Mouse (Mus musculus) hindbrain, embryonic 16.5 days (tissue): ENCODE data around the gene Lysmd1. TPM values are rescaled to one million over a fixed set of nuclear protein-coding genes. Genes with fewer than 3 reads are reported as not detected.

Source experiments
- ATAC-seq: fragments of 200-750 bp; cut with Nextera tagmentation; 2 replicates; pipeline ENCODE4 v1.8.0; 2017; ENCODE audit warnings: moderate TSS enrichment, moderate library complexity
- H3K27ac ChIP-seq: fragments of 300-500 bp; sonication (generic); 2 replicates; pipeline ENCODE4 v1.5.1; 2014; ENCODE audit warnings: low read depth, mild to moderate bottlenecking, control low read depth, low read length, moderate library complexity
- H3K27me3 ChIP-seq: fragments of 300-500 bp; sonication (generic); replicated peaks from 2 replicates; pipeline ENCODE4 v1.6.1; 2014; ENCODE audit warnings: low read length; ENCODE audit not compliant: control insufficient read depth, insufficient read depth
- H3K36me3 ChIP-seq: fragments of 300-500 bp; sonication (generic); 2 replicates; pipeline ENCODE4 v1.6.1; 2014; ENCODE audit warnings: mild to moderate bottlenecking, low read length, moderate library complexity, mixed read lengths; ENCODE audit not compliant: control insufficient read depth, insufficient read depth
- H3K4me1 ChIP-seq: fragments of 300-500 bp; sonication (generic); 2 replicates; pipeline ENCODE4 v1.6.1; 2014; ENCODE audit warnings: low read depth, low read length; ENCODE audit not compliant: control insufficient read depth, insufficient read depth
- H3K4me2 ChIP-seq: fragments of 300-500 bp; sonication (generic); 2 replicates; pipeline ENCODE4 v1.6.1; 2014; ENCODE audit warnings: mild to moderate bottlenecking, low read length, control low read depth, moderate library complexity
- H3K4me3 ChIP-seq: fragments of 300-500 bp; sonication (generic); 2 replicates; pipeline ENCODE4 v1.5.1; 2014; ENCODE audit warnings: mild to moderate bottlenecking, low read length, control low read depth, moderate library complexity
- H3K9ac ChIP-seq: fragments of 300-500 bp; sonication (generic); 2 replicates; pipeline ENCODE4 v1.6.1; 2014; ENCODE audit warnings: low read depth, mild to moderate bottlenecking, control low read depth, low read length, moderate library complexity
- H3K9me3 ChIP-seq: fragments of 300-500 bp; sonication (generic); 2 replicates; pipeline ENCODE4 v1.6.1; 2014; ENCODE audit warnings: mild to moderate bottlenecking, low read length, moderate library complexity; ENCODE audit not compliant: control insufficient read depth
- WGBS: fragments of 180-500 bp; shearing (Covaris S2); extraction: QIAGEN DNeasy Blood & Tissue Kit; methylation state at CpG from one replicate; pipeline ENCODE4 v1.1.7; 2014; 5-methylcytosine and 5-hydroxymethylcytosine counted together
- polyA plus RNA-seq: library from polyadenylated mRNA; unstranded; fragments of >200 nt; fragmentation: Nextera tagmentation; extraction: Ambion mirVana; gene quantifications from 2 replicates; pipeline ENCODE4 v1.2.1, GENCODE M21; 2015

Gene Lysmd1
- polyA plus RNA-seq, 1 experiment from 2014 or later, result 51.9 TPM

- Histone ChIP-seq H3K36me3 (peaks cover 8% of the 10 kb centered on the region; the same call in 1 of the 2 replicates), H3K9me3 (no peaks in the 10 kb centered on the region), H3K27ac (no peak within 1 kb of the TSS), H3K4me1 (no peaks in the 10 kb centered on the region), H3K4me3 (no peak within 1 kb of the TSS), H3K4me2 (no peak within 1 kb of the TSS), H3K9ac (no peak within 1 kb of the TSS), H3K27me3 (no peaks in the 10 kb centered on the region)
- ATAC-seq, result peak; percentile 57; the same call in 1 of the 2 replicates
- 87% methylated on average over 10 of the region's 10 CpGs for WGBS
Measured at GRCm38 (mm10) chr3:95141952-95142616, 8.2 kb downstream of the Lysmd1 start, which contains the start of gene Tnfaip8l2. Gene Tnfaip8l2, minus strand, starts transcription at chr3:95142360.

DNA sequence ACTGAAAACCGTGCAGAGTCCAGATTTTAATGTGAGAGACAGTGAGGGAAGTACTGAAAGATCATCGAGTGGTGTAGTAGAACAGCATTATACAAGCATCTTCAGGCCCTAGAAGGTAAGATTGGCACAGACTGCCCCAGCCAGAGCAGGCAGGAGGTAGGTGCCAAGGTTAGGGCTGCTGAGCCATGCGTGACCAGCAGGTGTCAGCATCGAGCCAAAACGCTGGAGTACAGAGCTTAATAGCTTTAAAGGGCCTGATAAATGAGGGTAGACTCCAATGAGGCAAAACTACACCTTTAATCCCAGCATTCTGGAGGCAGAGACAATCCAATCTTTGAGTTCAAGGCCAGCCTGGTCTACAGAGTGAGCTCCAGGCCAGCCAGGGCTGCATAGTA, 8.7 kb downstream of the Lysmd1 start:
- Histone ChIP-seq H3K27me3 (no peaks in the 10 kb centered on the region), H3K27ac (no peak overlapping the region), H3K9ac (no peak overlapping the region), H3K36me3 (peaks cover 8% of the 10 kb centered on the region; the same call in 1 of the 2 replicates), H3K4me1 (no peaks in the 10 kb centered on the region), H3K4me3 (no peak overlapping the region), H3K4me2 (no peak overlapping the region), H3K9me3 (no peaks in the 10 kb centered on the region)
- WGBS, result 6% methylated on average over 5 of the region's 5 CpGs
- ATAC-seq, result peak; percentile 69; the same call in 1 of the 2 replicates

DNA sequence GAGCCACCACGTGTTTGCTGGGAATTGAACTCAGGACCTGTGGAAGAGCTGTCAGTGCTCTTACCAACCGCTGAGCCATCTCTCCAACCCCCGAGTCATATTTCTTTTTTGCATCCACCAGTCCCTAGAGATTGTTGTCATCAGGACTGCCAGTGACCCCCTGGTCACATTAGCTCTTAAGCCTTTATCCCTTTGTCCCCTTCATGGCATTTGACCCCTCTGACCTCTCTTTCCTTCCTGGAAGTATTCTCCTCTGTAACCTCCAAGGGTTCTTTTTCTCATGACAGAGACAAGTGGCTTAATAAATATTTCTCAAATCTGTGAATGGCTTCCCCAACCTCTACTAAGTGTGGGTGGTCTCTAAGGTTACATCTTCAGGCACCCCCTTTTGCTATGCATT, 14.0 kb downstream of the Lysmd1 start:
- Histone ChIP-seq H3K27me3 (no peaks in the 10 kb centered on the region), H3K27ac (no peak overlapping the region), H3K4me1 (no peaks in the 10 kb centered on the region), H3K36me3 (no peaks in the 10 kb centered on the region), H3K4me2 (no peak overlapping the region), H3K9me3 (no peaks in the 10 kb centered on the region), H3K4me3 (no peak overlapping the region), H3K9ac (no peak overlapping the region)
- ATAC-seq, result no peak
- WGBS, result 35% methylated on average over 3 of the region's 3 CpGs

DNA sequence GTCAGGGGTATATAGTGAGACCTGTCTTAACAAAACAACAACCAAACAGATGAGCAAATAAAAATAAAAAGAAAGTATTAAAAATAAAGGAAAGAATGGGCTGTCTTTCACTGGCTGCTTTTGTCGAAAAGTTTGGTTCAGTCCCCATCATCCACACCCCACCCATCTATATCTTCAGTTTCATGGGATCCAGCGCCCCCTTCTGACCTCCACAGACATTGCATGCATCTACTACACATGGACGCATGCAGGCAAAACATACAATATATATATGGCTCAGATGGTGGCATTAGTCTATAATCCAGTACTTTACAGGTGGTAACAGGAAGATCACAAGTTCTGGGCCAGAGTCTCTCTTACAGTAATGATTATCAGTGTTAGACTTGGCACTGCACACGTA, 20.0 kb downstream of the Lysmd1 start:
- 52% methylated on average over 4 of the region's 4 CpGs for WGBS
- no peak overlapping the region for H3K4me2 ChIP-seq
- ATAC-seq, result no peak

GRCm38 (mm10) chr3:95159511-95159986, 25.7 kb downstream of the Lysmd1 start:
- Histone ChIP-seq H3K27ac (peak overlapping the region; percentile 74), H3K36me3 (peaks cover 3% of the 10 kb centered on the region), H3K4me3 (peak overlapping the region; percentile 82), H3K9ac (peak overlapping the region; percentile 67), H3K9me3 (no peaks in the 10 kb centered on the region), H3K4me1 (peaks cover 33% of the 10 kb centered on the region), H3K4me2 (peak overlapping the region; percentile 77), H3K27me3 (no peaks in the 10 kb centered on the region)
- no peak for ATAC-seq
- 15% methylated on average over 8 of the region's 8 CpGs for WGBS

More for the DNA sequence above, 20.0 kb downstream of the Lysmd1 start:
- no peaks in the 10 kb centered on the region for H3K9me3 ChIP-seq
- no peak overlapping the region for H3K27ac ChIP-seq
- no peak overlapping the region for H3K9ac ChIP-seq
- no peaks in the 10 kb centered on the region for H3K27me3 ChIP-seq
- H3K4me1 ChIP-seq, result no peaks in the 10 kb centered on the region
- no peaks in the 10 kb centered on the region for H3K36me3 ChIP-seq
- no peak overlapping the region for H3K4me3 ChIP-seq

DNA sequence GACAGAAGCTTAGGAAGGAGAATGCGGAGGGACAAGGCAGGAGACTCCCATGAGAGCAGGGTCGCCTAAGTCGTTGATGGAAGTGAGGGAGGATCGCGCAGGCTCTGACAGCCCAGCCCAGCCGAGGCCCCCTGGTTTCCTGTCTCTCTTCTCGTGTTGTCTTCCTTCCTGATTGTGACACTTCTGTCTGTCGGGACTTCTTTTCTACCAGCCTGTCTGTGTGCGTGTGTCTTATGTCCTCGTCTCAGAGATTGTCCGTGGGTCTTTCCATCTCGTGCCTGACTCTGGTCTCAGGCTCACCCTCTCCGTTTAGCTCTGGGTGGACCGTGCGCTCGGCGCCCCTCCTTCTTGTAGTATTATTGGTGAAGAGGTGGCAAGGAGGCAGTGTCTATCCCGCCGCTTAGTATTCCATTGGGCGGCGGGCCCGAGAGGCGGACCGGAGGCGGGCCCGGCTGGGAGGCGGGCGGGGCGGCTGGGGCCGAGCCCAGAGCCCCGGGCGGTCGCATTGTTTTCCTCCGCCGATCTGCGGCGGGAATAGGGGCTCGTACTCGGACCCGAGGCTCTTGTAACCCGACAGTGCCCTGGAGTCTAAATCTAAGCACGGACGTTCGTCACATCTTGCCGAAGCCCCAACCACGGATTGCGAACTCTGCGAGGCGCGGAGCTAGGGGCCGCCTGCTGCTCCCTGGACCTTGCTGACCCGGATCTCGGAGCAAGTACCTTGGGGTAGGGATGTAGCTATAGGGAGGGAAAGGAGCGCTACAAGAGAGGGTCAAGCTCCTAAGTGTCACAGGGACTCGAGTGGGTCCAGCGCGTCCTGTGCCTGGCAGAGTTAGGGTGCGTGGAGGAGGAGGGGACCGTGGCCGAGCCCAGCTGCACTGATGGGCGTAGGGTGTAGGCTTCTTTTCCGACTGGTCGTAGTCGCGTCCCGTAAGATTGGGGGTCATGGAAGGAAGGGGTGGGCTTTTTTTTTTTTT, 26.4 kb downstream of the Lysmd1 start, which contains the start of gene Sema6c:
Gene Sema6c (plus strand): TSS at position 471 of the 977 bp plus-strand sequence.
- peaks cover 36% of the 10 kb centered on the region for H3K4me1 ChIP-seq
- WGBS, result under 1% methylated on average over 63 of the region's 66 CpGs
- H3K36me3 ChIP-seq, result peaks cover 10% of the 10 kb centered on the region
- peak; percentile 97 for ATAC-seq
- no peaks in the 10 kb centered on the region for H3K27me3 ChIP-seq
- H3K27ac ChIP-seq, result peak within 1 kb of the TSS; percentile 82
- H3K4me2 ChIP-seq, result peak within 1 kb of the TSS; percentile 77
- peak within 1 kb of the TSS; percentile 82 for H3K4me3 ChIP-seq
- H3K9me3 ChIP-seq, result no peaks in the 10 kb centered on the region
- peak within 1 kb of the TSS; percentile 86 for H3K9ac ChIP-seq

DNA sequence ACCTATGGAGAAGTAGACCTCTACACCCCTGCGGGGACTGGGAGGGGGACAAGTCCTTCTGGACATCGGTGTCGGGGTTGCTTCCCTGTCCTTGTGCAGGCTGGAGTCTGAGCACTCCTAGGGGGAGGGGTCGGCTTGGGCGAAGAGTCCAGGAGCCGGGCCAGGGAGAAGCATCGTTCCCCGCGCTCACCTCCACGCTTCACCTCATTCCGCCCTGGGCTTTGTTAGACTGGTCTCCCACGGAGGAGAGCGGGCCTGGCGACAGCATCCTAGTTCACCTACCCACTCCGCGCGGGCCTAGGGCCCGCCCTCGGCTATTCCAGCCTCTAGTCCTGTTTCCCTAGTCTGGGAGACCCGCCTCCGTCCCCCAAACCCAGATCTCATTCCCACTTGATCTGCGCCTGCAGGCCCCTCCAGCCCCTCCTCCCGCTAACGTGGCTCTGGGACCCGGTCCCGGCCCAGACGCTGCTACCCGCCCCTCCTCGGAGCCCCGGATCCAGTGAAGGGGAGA, 27.2 kb downstream of the Lysmd1 start:
- Histone ChIP-seq H3K36me3 (peaks cover 13% of the 10 kb centered on the region), H3K4me1 (peaks cover 36% of the 10 kb centered on the region), H3K9ac (peak overlapping the region; percentile 86), H3K9me3 (no peaks in the 10 kb centered on the region), H3K27me3 (no peaks in the 10 kb centered on the region), H3K4me2 (peak overlapping the region; percentile 77), H3K4me3 (peak overlapping the region; percentile 82), H3K27ac (peak overlapping the region; percentile 82)
- under 1% methylated on average over 29 of the region's 30 CpGs for WGBS
- ATAC-seq, result peak; percentile 6; the same call in 1 of the 2 replicates

DNA sequence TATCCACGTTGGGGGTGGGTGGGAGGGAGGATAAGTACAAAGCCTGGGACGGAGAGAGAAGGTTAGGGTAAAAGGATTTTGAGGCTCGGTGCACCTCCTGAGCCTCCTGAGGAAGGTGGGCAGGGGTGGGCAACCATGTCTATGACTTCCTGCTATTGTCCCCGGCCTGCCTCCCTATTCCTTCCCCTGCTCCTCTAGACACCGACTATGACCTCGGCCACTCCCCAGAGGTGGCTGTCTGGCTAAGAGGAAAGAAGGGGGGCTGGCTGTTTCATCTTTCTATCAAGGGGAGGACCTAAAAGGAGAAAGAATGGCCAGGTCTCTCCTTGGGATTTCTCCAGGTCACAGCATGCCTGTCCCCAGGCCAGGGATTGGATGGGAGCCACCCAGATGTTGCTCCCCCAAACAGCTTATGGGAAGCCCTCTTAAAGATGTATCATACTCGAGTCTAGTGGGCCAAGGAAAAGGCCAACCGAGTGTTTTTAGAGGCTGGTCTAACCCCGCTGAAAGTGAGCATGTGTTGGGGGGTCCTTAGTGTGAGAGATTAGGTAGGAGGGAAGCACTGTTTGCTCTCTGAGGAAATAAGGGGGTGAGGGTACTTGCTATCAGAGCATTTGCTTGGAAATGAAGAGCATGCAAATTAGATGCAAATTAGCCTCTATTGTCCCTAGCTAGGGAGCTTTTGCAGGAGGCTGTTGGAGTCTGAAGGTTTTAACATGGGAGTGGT, 27.9 kb downstream of the Lysmd1 start:
- no peak for ATAC-seq
- Histone ChIP-seq H3K4me1 (peaks cover 36% of the 10 kb centered on the region), H3K4me2 (peak overlapping the region; percentile 77), H3K27me3 (no peaks in the 10 kb centered on the region), H3K9me3 (no peaks in the 10 kb centered on the region), H3K36me3 (peaks cover 15% of the 10 kb centered on the region), H3K9ac (peak overlapping the region; percentile 86), H3K4me3 (peak overlapping the region; percentile 82), H3K27ac (peak overlapping the region; percentile 82)
- 2% methylated on average over 9 of the region's 9 CpGs for WGBS
